Mouse (Mus musculus): Measurements from ENCODE around the gene Rnf144a.

Rnf144a gene

GRCm38 (mm10) chr12:26377691-26378090, 37.4 kb downstream of the Rnf144a start:
- ATAC-seq (ENCODE audit: insufficient number of reproducible peaks, low FRiP score, low TSS enrichment) = no peak

GRCm38 (mm10) chr12:26376541-26377323, 38.3 kb downstream of the Rnf144a start:
- ATAC-seq (ENCODE audit: insufficient number of reproducible peaks, low FRiP score, low TSS enrichment) = no peak

GRCm38 (mm10) chr12:26373721-26374120, 41.3 kb downstream of the Rnf144a start:
- no peak for ATAC-seq (ENCODE audit: insufficient number of reproducible peaks, low FRiP score, low TSS enrichment)

GRCm38 (mm10) chr12:26370004-26370403, 45.0 kb downstream of the Rnf144a start:
- ATAC-seq (ENCODE audit: insufficient number of reproducible peaks, low FRiP score, low TSS enrichment) = 0 out of 2 replicates have a peak, but pooled peaks have one; percentile 17

- no peak for ATAC-seq (ENCODE audit: insufficient number of reproducible peaks, low FRiP score, low TSS enrichment)
Measured at GRCm38 (mm10) chr12:26367361-26367760, 47.7 kb downstream of the Rnf144a start.

- ATAC-seq (ENCODE audit: insufficient number of reproducible peaks, low FRiP score, low TSS enrichment) = no peak
Measured at GRCm38 (mm10) chr12:26366372-26366771, 48.7 kb downstream of the Rnf144a start.

- no peak for ATAC-seq (ENCODE audit: insufficient number of reproducible peaks, low FRiP score, low TSS enrichment)
Measured at GRCm38 (mm10) chr12:26365531-26366315, 49.3 kb downstream of the Rnf144a start.

GRCm38 (mm10) chr12:26364822-26365221, 50.2 kb downstream of the Rnf144a start:
- ATAC-seq (ENCODE audit: insufficient number of reproducible peaks, low FRiP score, low TSS enrichment) = peak; percentile 90

GRCm38 (mm10) chr12:26360946-26361523, 54.0 kb downstream of the Rnf144a start:
- no peak for ATAC-seq (ENCODE audit: insufficient number of reproducible peaks, low FRiP score, low TSS enrichment)

- ATAC-seq (ENCODE audit: insufficient number of reproducible peaks, low FRiP score, low TSS enrichment) = peak; percentile 27; the same call in 1 of the 2 replicates
Measured at GRCm38 (mm10) chr12:26359817-26360216, 55.2 kb downstream of the Rnf144a start.

GRCm38 (mm10) chr12:26359241-26359640, 55.8 kb downstream of the Rnf144a start:
- no peak for ATAC-seq (ENCODE audit: insufficient number of reproducible peaks, low FRiP score, low TSS enrichment)

- ATAC-seq (ENCODE audit: insufficient number of reproducible peaks, low FRiP score, low TSS enrichment) = no peak
Measured at GRCm38 (mm10) chr12:26357246-26357645, 57.8 kb downstream of the Rnf144a start.

GRCm38 (mm10) chr12:26356191-26356590, 58.9 kb downstream of the Rnf144a start:
- no peak for ATAC-seq (ENCODE audit: insufficient number of reproducible peaks, low FRiP score, low TSS enrichment)

GRCm38 (mm10) chr12:26351321-26351720, 63.7 kb downstream of the Rnf144a start:
- ATAC-seq (ENCODE audit: insufficient number of reproducible peaks, low FRiP score, low TSS enrichment) = no peak

- no peak for ATAC-seq (ENCODE audit: insufficient number of reproducible peaks, low FRiP score, low TSS enrichment)
Measured at GRCm38 (mm10) chr12:26344408-26344807, 70.6 kb downstream of the Rnf144a start.

- no peak for ATAC-seq (ENCODE audit: insufficient number of reproducible peaks, low FRiP score, low TSS enrichment)
Measured at GRCm38 (mm10) chr12:26343131-26343530, 71.9 kb downstream of the Rnf144a start.

GRCm38 (mm10) chr12:26342663-26343062, 72.4 kb downstream of the Rnf144a start:
- no peak for ATAC-seq (ENCODE audit: insufficient number of reproducible peaks, low FRiP score, low TSS enrichment)

- ATAC-seq (ENCODE audit: insufficient number of reproducible peaks, low FRiP score, low TSS enrichment) = no peak
Measured at GRCm38 (mm10) chr12:26342086-26342485, 73.0 kb downstream of the Rnf144a start.

- ATAC-seq (ENCODE audit: insufficient number of reproducible peaks, low FRiP score, low TSS enrichment) = no peak
Measured at GRCm38 (mm10) chr12:26340621-26341020, 74.4 kb downstream of the Rnf144a start.

- no peak for ATAC-seq (ENCODE audit: insufficient number of reproducible peaks, low FRiP score, low TSS enrichment)
Measured at GRCm38 (mm10) chr12:26339886-26340285, 75.2 kb downstream of the Rnf144a start.

GRCm38 (mm10) chr12:26339181-26339580, 75.9 kb downstream of the Rnf144a start:
- ATAC-seq (ENCODE audit: insufficient number of reproducible peaks, low FRiP score, low TSS enrichment) = no peak

Measured in cerebellum, adult (tissue).